Mouse (Mus musculus) CH12.LX (cell line): ENCODE measurements at regions not wholly inside any gene's neighbourhood (a gene's known extent, or its start where the extent isn't known, plus 50 kb on each side); places are given as distances from the start of the nearest gene placed in this dataset.

ENCODE experiments used
- CHD2 ChIP-seq: IDR thresholded peaks from 2 replicates; pipeline ENCODE4 v1.6.1; 2011; ENCODE audit warnings: low read length, improper control_type of control experiment
- CTCF ChIP-seq, 2 experiments: IDR thresholded peaks in 1 of 2; conservative IDR thresholded peaks in 1 of 2; 2 replicates each; pipeline ENCODE4 v1.5.1; 2011 to 2012; ENCODE audit warnings: low read depth in 2 of 2, low read length in 2 of 2, improper control_type of control experiment in 1 of 2, inconsistent platforms in 1 of 2, mild to moderate bottlenecking in 1 of 2, moderate library complexity in 1 of 2
- ELF1 ChIP-seq: IDR thresholded peaks from 2 replicates; pipeline ENCODE4 v1.6.1; 2014; ENCODE audit warnings: low read depth, mild to moderate bottlenecking, inconsistent platforms, low read length, improper control_type of control experiment
- EP300 ChIP-seq: IDR thresholded peaks from 2 replicates; pipeline ENCODE4 v1.6.1; 2011; ENCODE audit warnings: low read length, improper control_type of control experiment
- IRF4 ChIP-seq: IDR thresholded peaks from 2 replicates; pipeline ENCODE4 v1.6.1; 2014; ENCODE audit warnings: low read depth, mild to moderate bottlenecking, inconsistent platforms, low read length, improper control_type of control experiment
- MXI1 ChIP-seq: IDR thresholded peaks from 2 replicates; pipeline ENCODE4 v1.6.1; 2011; ENCODE audit warnings: mild to moderate bottlenecking, low read depth, low read length, improper control_type of control experiment
- NELFE ChIP-seq: IDR thresholded peaks from 2 replicates; pipeline ENCODE4 v1.6.1; 2011; ENCODE audit warnings: low read depth, low read length, improper control_type of control experiment
- POLR2A ChIP-seq: IDR thresholded peaks from 2 replicates; pipeline ENCODE4 v1.6.1; 2011; ENCODE audit warnings: low read depth, mild to moderate bottlenecking, improper control_type of control experiment, low read length
- RCOR1 ChIP-seq: conservative IDR thresholded peaks from 2 replicates; pipeline ENCODE4 v1.6.1; 2012; ENCODE audit warnings: low read depth, mild to moderate bottlenecking, inconsistent platforms, low read length, improper control_type of control experiment
- SIN3A ChIP-seq: IDR thresholded peaks from 2 replicates; pipeline ENCODE4 v1.6.1; 2012; ENCODE audit warnings: low read length, improper control_type of control experiment, inconsistent platforms
- USF1 ChIP-seq: IDR thresholded peaks from 2 replicates; pipeline ENCODE4 v1.6.1; 2014; ENCODE audit warnings: low read depth, mild to moderate bottlenecking, inconsistent platforms, low read length, improper control_type of control experiment
- USF2 ChIP-seq: conservative IDR thresholded peaks from 2 replicates; pipeline ENCODE4 v1.6.1; 2011; ENCODE audit warnings: low read depth, low read length, improper control_type of control experiment

DNA sequence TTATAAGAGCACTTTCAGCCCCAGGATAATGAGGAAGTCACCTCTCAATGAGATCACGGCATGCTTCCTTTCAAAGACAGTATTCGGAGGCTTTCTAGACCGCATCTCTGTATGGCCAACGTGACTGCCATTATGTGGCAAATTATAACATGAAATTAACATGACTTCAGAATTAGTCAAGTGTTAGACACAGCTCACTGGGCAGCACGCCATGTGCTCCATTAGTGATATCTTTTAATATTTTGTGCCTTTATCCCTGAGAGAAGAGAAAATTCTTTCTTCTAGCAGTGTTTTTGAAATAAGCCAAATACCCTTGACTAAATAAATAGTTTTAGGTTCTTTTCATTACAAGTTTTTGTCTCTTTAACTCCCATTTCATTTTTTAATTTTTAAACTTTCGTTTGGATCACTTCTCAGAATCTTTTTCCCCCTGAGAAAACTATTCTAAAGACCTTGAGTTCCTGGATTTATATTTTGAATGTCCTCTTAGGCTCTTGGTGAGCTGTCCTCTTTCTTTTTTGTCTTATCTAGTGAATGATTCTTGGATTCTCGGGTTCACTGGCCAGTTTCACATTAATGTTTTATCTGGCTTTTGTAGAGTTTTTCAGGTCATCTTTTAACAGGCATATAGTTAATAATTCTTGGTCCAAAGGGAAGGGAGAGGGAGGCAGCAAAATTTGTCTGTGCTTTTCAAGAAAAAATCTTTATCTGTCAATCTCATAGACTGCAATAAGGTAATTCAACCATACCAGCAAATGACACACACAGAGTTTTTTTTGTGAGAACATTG lies 390.9 kb downstream of the Adamts20 start:
- TF ChIP-seq ELF1: no peak
- no peak for TF ChIP-seq USF1
- TF ChIP-seq USF2: no peak
- no peak for TF ChIP-seq IRF4
- TF ChIP-seq POLR2A: no peak
- no peak for TF ChIP-seq CHD2
- no peak for TF ChIP-seq EP300
- TF ChIP-seq CTCF (conservative IDR thresholded peaks at IDR 0.05 in 1 of 2, IDR thresholded peaks at IDR 0.05 in 1 of 2; ENCODE audit: low read depth in 2 of 2, low read length in 2 of 2): no peak
- no peak for TF ChIP-seq SIN3A
- TF ChIP-seq RCOR1: no peak
- TF ChIP-seq MXI1: no peak
- TF ChIP-seq NELFE: no peak
